Mouse (Mus musculus): Measurements from ENCODE around the gene Ly6g6d. TPM values are rescaled to one million over a fixed set of nuclear protein-coding genes. Genes with fewer than 3 reads are reported as not detected.

The Ly6g6d gene
- polyA plus RNA-seq, 1 experiment from 2014 or later = 1.4 TPM

DNA sequence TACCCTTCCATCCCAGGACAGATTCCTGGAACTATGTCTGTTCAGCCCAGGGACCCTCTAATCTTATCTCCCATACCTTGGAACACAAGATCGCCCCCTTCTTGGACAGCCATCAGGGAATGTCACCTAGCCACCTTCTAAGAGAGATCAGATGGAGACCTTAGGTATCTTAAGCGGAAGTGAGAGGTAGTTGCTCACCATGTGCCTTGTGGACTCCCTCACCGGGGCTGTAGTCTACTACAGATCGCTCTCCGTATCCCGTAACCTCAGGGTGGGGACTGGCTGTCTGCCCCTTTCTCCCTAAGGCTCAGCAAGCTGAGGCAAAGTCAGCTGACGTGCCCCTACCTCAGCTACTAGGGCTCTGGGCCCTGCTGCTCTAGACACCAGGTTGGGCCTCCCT is 26.2 kb upstream of the Ly6g6d start:
- Histone ChIP-seq H3K27ac (replicated peaks; ENCODE audit: low read depth, low read length) (no peak overlapping the region), H3K27me3 (replicated peaks; ENCODE audit: control insufficient read depth, insufficient read depth, low read length) (no peaks in the 10 kb centered on the region), H3K4me2 (ENCODE audit: low read depth, low read length) (no peak overlapping the region), H3K9me3 (ENCODE audit: control insufficient read depth, low read length) (no peaks in the 10 kb centered on the region), H3K9ac (ENCODE audit: low read depth, low read length) (no peak overlapping the region), H3K4me1 (ENCODE audit: control insufficient read depth, insufficient read depth, low read length) (no peaks in the 10 kb centered on the region), H3K36me3 (ENCODE audit: control insufficient read depth, insufficient read depth, low read length) (peaks cover 53% of the 10 kb centered on the region), H3K4me3 (ENCODE audit: low read depth, low read length) (no peak overlapping the region)
- 89% methylated on average over 7 of the region's 7 CpGs for WGBS
- ATAC-seq (ENCODE audit: low read depth) (no peak), DNase-seq (ENCODE audit: low spot score) (no peak)

DNA sequence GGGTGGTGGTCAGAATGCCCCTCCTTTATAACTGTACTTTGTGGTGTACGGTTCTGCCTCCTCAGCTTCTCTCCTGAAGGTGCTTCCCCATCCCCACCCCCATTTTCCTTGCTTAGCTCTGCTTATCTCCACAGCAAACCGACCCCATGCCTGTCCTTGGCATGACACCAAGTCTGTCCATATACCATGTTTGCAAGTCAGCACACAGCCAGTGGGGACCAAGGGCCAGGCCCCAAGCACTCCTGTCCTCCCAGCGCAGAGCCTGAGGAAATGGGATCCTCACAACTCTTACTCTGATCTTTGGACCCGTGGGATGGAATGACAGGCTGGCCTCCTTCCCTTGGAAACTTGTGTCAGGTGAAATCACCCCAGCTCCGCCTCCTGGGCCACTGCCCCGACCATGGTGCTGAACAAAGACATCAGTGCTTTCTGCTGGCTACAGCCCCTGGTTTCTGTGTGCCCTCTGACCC is 25.4 kb upstream of the Ly6g6d start:
- DNase-seq (ENCODE audit: low spot score) (no peak), ATAC-seq (ENCODE audit: low read depth) (no peak)
- H3K4me1 ChIP-seq (ENCODE audit: control insufficient read depth, insufficient read depth, low read length) = no peaks in the 10 kb centered on the region
- no peaks in the 10 kb centered on the region for H3K9me3 ChIP-seq (ENCODE audit: control insufficient read depth, low read length)
- H3K36me3 ChIP-seq (ENCODE audit: control insufficient read depth, insufficient read depth, low read length) = peaks cover 61% of the 10 kb centered on the region
- no peak overlapping the region for H3K27ac ChIP-seq (replicated peaks; ENCODE audit: low read depth, low read length)
- H3K4me3 ChIP-seq (ENCODE audit: low read depth, low read length) = no peak overlapping the region
- 70% methylated on average over 6 of the region's 6 CpGs for WGBS
- no peaks in the 10 kb centered on the region for H3K27me3 ChIP-seq (replicated peaks; ENCODE audit: control insufficient read depth, insufficient read depth, low read length)
- H3K9ac ChIP-seq (ENCODE audit: low read depth, low read length) = no peak overlapping the region
- no peak overlapping the region for H3K4me2 ChIP-seq (ENCODE audit: low read depth, low read length)

DNA sequence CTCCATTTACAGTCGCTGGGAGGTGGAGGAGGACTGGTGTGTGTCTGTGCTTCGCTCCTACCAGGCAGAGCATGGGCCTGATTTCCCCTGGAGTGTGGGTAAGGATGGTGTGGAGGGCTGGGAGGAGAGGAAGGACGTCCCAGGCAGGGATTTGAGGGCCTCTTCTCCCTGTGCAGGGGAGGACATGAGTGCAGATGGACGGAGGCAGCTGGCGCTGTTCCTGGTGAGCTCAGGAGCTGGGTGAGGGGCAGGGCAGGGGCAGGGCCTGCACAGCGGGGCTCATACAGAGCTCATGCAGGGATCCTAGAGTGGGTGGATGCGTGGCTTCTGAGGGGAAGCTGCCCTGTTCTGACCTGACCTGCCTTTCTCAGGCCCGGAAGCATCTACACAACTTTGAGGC is 24.4 kb upstream of the Ly6g6d start:
- Histone ChIP-seq H3K9ac (ENCODE audit: low read depth, low read length) (no peak overlapping the region), H3K4me3 (ENCODE audit: low read depth, low read length) (no peak overlapping the region), H3K4me1 (ENCODE audit: control insufficient read depth, insufficient read depth, low read length) (no peaks in the 10 kb centered on the region), H3K27ac (replicated peaks; ENCODE audit: low read depth, low read length) (no peak overlapping the region), H3K27me3 (replicated peaks; ENCODE audit: control insufficient read depth, insufficient read depth, low read length) (no peaks in the 10 kb centered on the region), H3K4me2 (ENCODE audit: low read depth, low read length) (no peak overlapping the region), H3K9me3 (ENCODE audit: control insufficient read depth, low read length) (no peaks in the 10 kb centered on the region), H3K36me3 (ENCODE audit: control insufficient read depth, insufficient read depth, low read length) (peaks cover 70% of the 10 kb centered on the region)
- WGBS = 62% methylated on average over 6 of the region's 8 CpGs
- ATAC-seq (ENCODE audit: low read depth) (peak; percentile 60), DNase-seq (ENCODE audit: low spot score) (peak; percentile 39)

DNA sequence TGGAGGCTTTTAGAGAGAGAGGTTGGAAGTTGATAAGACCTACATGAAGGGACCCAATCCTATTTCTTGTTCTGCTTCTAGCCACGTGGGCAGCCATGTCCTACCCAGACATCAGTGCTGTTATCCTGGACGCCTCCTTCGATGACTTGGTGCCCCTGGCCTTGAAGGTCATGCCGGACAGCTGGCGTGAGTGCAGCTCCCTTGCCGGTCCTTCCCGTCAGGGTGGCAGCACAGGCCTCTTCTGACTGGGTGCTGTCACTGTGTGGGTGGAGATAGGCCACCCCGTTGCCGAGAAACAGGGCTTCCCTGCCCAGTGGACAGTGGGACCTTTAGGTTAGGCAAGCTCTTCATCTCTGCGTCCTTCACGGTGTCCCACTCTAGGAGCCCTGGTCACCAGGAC is 23.3 kb upstream of the Ly6g6d start:
- no peaks in the 10 kb centered on the region for H3K4me1 ChIP-seq (ENCODE audit: control insufficient read depth, insufficient read depth, low read length)
- H3K4me3 ChIP-seq (ENCODE audit: low read depth, low read length) = no peak overlapping the region
- DNase-seq (ENCODE audit: low spot score) (no peak), ATAC-seq (ENCODE audit: low read depth) (no peak)
- WGBS = 87% methylated on average over 10 of the region's 11 CpGs
- no peak overlapping the region for H3K4me2 ChIP-seq (ENCODE audit: low read depth, low read length)
- H3K27me3 ChIP-seq (replicated peaks; ENCODE audit: control insufficient read depth, insufficient read depth, low read length) = no peaks in the 10 kb centered on the region
- no peaks in the 10 kb centered on the region for H3K9me3 ChIP-seq (ENCODE audit: control insufficient read depth, low read length)
- H3K27ac ChIP-seq (replicated peaks; ENCODE audit: low read depth, low read length) = no peak overlapping the region
- peaks cover 81% of the 10 kb centered on the region for H3K36me3 ChIP-seq (ENCODE audit: control insufficient read depth, insufficient read depth, low read length)
- H3K9ac ChIP-seq (ENCODE audit: low read depth, low read length) = no peak overlapping the region

DNA sequence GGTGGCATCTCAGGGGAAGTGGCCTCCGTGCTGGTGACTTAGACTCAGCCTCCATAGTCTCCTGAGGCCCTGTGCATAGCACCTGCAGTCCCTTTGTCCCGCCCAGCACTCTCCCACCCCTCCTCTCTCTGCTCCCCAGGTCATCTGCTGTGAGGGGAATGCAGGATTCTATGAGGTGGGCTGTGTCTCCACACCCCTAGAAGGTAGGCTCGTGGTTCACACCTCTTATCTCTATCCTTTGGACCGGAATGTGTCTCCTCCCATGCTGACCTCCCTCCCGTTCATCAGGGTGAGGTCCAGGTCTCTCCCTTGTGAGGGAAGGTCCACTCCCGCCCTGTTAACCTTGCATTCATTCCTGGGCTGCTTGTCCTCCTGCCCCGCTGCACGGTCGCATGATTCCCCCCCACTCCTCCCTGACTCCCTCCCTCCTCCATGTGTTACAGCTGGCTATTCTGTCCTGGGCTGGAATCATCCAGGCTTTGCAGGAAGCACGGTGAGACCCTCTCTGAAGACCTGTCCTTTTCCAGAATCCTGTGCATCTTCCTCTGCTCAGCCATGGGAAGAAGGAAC is 22.4 kb upstream of the Ly6g6d start:
- no peak for ATAC-seq (ENCODE audit: low read depth)
- WGBS = 82% methylated on average over 10 of the region's 10 CpGs
- H3K9ac ChIP-seq (ENCODE audit: low read depth, low read length) = no peak overlapping the region

DNA sequence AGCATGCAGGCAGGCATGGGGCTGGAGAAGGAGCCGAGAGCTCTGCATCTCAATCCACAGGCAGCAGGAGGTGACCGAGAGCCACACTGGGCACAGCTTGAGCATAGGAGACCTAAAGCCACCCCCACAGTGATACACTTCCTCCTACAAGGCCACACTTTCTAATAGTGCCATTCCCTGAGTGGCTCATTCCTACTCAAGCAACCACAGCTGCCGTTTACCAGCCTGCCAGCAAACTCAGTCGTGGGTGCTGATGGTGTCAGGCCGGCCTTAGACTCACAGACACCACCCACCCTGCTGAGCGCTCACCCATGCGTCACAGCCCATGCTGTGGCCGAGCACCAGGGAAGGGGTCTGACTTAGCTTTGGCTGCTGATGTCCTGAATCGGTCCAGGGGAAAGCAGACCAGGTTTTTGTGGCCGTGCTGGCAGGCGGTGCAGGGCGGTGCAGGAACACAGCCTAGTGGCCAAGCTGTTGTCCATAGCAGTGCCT is 19.3 kb upstream of the Ly6g6d start:
- Histone ChIP-seq H3K27ac (replicated peaks; ENCODE audit: low read depth, low read length) (no peak overlapping the region), H3K4me3 (ENCODE audit: low read depth, low read length) (no peak overlapping the region), H3K27me3 (replicated peaks; ENCODE audit: control insufficient read depth, insufficient read depth, low read length) (no peaks in the 10 kb centered on the region), H3K36me3 (ENCODE audit: control insufficient read depth, insufficient read depth, low read length) (peaks cover 98% of the 10 kb centered on the region), H3K9ac (ENCODE audit: low read depth, low read length) (no peak overlapping the region; the same call in 1 of the 2 replicates), H3K4me2 (ENCODE audit: low read depth, low read length) (no peak overlapping the region), H3K4me1 (ENCODE audit: control insufficient read depth, insufficient read depth, low read length) (no peaks in the 10 kb centered on the region), H3K9me3 (ENCODE audit: control insufficient read depth, low read length) (no peaks in the 10 kb centered on the region)
- ATAC-seq (ENCODE audit: low read depth) (no peak), DNase-seq (ENCODE audit: low spot score) (no peak)
- 86% methylated on average over 12 of the region's 12 CpGs for WGBS

More for the DNA sequence above, 22.4 kb upstream of the Ly6g6d start:
- H3K4me1 ChIP-seq (ENCODE audit: control insufficient read depth, insufficient read depth, low read length) = no peaks in the 10 kb centered on the region
- H3K36me3 ChIP-seq (ENCODE audit: control insufficient read depth, insufficient read depth, low read length) = peaks cover 90% of the 10 kb centered on the region
- H3K27me3 ChIP-seq (replicated peaks; ENCODE audit: control insufficient read depth, insufficient read depth, low read length) = no peaks in the 10 kb centered on the region
- H3K27ac ChIP-seq (replicated peaks; ENCODE audit: low read depth, low read length) = no peak overlapping the region
- H3K9me3 ChIP-seq (ENCODE audit: control insufficient read depth, low read length) = no peaks in the 10 kb centered on the region
- H3K4me3 ChIP-seq (ENCODE audit: low read depth, low read length) = no peak overlapping the region
- H3K4me2 ChIP-seq (ENCODE audit: low read depth, low read length) = no peak overlapping the region
- DNase-seq (ENCODE audit: low spot score) = no peak

DNA sequence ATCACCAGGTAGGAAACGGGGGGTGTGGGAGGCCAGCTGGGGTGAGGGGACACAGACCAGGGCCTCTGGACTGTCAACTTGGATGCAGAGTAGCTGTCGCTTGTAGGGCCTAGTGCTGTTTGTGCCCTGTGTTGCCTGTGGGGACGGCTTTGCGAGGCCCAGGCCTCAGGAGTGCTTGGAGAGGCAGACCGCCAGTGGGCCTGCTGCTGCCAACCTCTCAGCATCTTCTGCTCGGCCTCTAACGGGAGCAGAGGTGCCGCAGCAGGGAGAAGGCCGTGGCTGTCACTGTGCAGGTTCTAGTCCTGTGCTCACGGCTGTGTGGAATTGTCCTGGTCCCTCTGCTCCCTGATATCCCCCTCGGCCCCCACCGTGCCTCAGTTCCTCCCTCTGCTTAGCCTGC is 18.7 kb upstream of the Ly6g6d start:
- H3K4me3 ChIP-seq (ENCODE audit: low read depth, low read length) = no peak overlapping the region
- H3K27ac ChIP-seq (replicated peaks; ENCODE audit: low read depth, low read length) = no peak overlapping the region
- 84% methylated on average over 11 of the region's 12 CpGs for WGBS
- no peak overlapping the region for H3K4me2 ChIP-seq (ENCODE audit: low read depth, low read length)
- ATAC-seq (ENCODE audit: low read depth) (no peak), DNase-seq (ENCODE audit: low spot score) (no peak)
- peaks cover 97% of the 10 kb centered on the region for H3K36me3 ChIP-seq (ENCODE audit: control insufficient read depth, insufficient read depth, low read length)
- no peaks in the 10 kb centered on the region for H3K4me1 ChIP-seq (ENCODE audit: control insufficient read depth, insufficient read depth, low read length)
- H3K9me3 ChIP-seq (ENCODE audit: control insufficient read depth, low read length) = no peaks in the 10 kb centered on the region
- H3K9ac ChIP-seq (ENCODE audit: low read depth, low read length) = no peak overlapping the region
- no peaks in the 10 kb centered on the region for H3K27me3 ChIP-seq (replicated peaks; ENCODE audit: control insufficient read depth, insufficient read depth, low read length)

DNA sequence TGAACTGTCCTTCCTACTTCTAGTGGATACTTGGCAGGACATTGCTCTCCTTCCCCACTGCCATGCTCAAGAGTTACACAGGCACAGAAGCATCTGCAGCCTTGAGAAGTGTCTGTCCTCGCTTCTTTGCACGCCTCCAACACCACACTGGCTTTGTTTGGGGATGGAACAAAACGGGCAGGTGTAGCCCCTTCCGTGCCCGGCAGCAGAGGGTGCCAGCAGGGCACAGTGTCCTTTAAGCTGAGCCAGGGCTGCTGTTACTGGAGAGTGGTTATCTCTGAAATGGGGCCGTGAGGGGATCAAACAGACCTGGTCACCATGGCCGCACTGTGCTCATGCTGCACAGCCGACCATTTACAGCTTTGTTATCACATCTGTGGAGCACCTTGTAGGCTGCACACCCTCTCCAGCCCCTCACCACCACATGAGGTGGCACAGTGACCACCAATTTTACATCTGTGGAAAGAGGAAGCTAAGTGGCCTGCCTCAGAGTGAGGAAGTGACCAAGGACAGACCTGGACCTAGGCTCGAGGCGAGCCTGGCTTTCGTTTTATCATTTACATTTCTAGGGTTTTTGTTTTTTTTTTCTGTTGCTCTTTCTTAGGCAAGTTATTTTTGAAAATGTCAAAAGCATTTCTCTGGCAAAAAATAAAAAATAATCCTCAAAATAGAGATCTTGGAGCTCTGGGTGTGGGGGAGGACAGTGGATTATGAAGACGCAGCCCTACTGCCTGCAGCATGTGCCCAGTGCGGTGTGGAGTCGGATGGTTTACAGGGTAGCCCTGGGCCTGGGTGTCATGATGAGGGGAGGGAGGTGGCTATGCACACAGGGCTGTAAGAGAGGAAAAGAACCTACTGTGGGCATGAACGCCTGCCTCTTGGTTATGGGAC is 16.9 kb upstream of the Ly6g6d start:
- H3K4me3 ChIP-seq (ENCODE audit: low read depth, low read length) = no peak overlapping the region
- H3K36me3 ChIP-seq (ENCODE audit: control insufficient read depth, insufficient read depth, low read length) = peaks cover 88% of the 10 kb centered on the region
- no peak overlapping the region for H3K9ac ChIP-seq (ENCODE audit: low read depth, low read length)
- no peak overlapping the region for H3K27ac ChIP-seq (replicated peaks; ENCODE audit: low read depth, low read length)
- DNase-seq (ENCODE audit: low spot score) (no peak), ATAC-seq (ENCODE audit: low read depth) (no peak)
- 93% methylated on average over 15 of the region's 15 CpGs for whole genome bisulfite sequencing
- H3K9me3 ChIP-seq (ENCODE audit: control insufficient read depth, low read length) = no peaks in the 10 kb centered on the region
- no peak overlapping the region for H3K4me2 ChIP-seq (ENCODE audit: low read depth, low read length)
- no peaks in the 10 kb centered on the region for H3K27me3 ChIP-seq (replicated peaks; ENCODE audit: control insufficient read depth, insufficient read depth, low read length)
- peaks cover 6% of the 10 kb centered on the region for H3K4me1 ChIP-seq (ENCODE audit: control insufficient read depth, insufficient read depth, low read length)

Measured in embryonic facial prominence, embryonic 14.5 days (tissue).